Mouse (Mus musculus) liver, embryonic 16.5 days (tissue): ENCODE measurements around the gene Suco. TPM values are rescaled to one million over a fixed set of nuclear protein-coding genes. Genes with fewer than 3 reads are reported as not detected.

Experiments used
- ATAC-seq: fragments of 200-750 bp; cut with Nextera tagmentation; 2 replicates; pipeline ENCODE4 v1.8.0; 2017; ENCODE audit warnings: low read depth, mild to moderate bottlenecking, moderate number of reproducible peaks, moderate library complexity
- H3K27ac ChIP-seq: fragments of 300-500 bp; sonication (generic); 2 replicates; pipeline ENCODE4 v1.5.1; 2014; ENCODE audit warnings: mild to moderate bottlenecking, low read length
- H3K27me3 ChIP-seq: fragments of 300-500 bp; sonication (generic); 2 replicates; pipeline ENCODE4 v1.6.1; 2014; ENCODE audit warnings: low read depth, low read length, mixed read lengths; ENCODE audit not compliant: control insufficient read depth, insufficient read depth
- H3K36me3 ChIP-seq: fragments of 300-500 bp; sonication (generic); 2 replicates; pipeline ENCODE4 v1.6.1; 2014; ENCODE audit warnings: mild to moderate bottlenecking; ENCODE audit not compliant: control insufficient read depth, insufficient read depth
- H3K4me1 ChIP-seq: fragments of 300-500 bp; sonication (generic); 2 replicates; pipeline ENCODE4 v1.6.1; 2014; ENCODE audit warnings: low read depth, low read length, mixed read lengths; ENCODE audit not compliant: control insufficient read depth
- H3K4me2 ChIP-seq: fragments of 300-500 bp; sonication (generic); 2 replicates; pipeline ENCODE4 v1.6.1; 2014; ENCODE audit warnings: low read depth, low read length, mixed read lengths
- H3K4me3 ChIP-seq: fragments of 300-500 bp; sonication (generic); 2 replicates; pipeline ENCODE4 v1.5.1; 2014; ENCODE audit warnings: low read depth, mild to moderate bottlenecking, low read length
- H3K9ac ChIP-seq: fragments of 300-500 bp; sonication (generic); 2 replicates; pipeline ENCODE4 v1.6.1; 2014; ENCODE audit warnings: low read depth, low read length
- H3K9me3 ChIP-seq: fragments of 300-500 bp; sonication (generic); replicated peaks from 2 replicates; pipeline ENCODE4 v1.6.1; 2016; ENCODE audit warnings: low read length; ENCODE audit not compliant: control insufficient read depth
- WGBS: fragments of 180-500 bp; shearing (Covaris S2); extraction: QIAGEN DNeasy Blood & Tissue Kit; methylation state at CpG from one replicate; pipeline ENCODE4 v1.1.7; 2014; ENCODE audit not compliant: insufficient replicate concordance; 5-methylcytosine and 5-hydroxymethylcytosine counted together
- polyA plus RNA-seq: library from polyadenylated mRNA; unstranded; fragments of >200 nt; fragmentation: Nextera tagmentation; extraction: Ambion mirVana; gene quantifications from 2 replicates; pipeline ENCODE4 v1.2.1, GENCODE M21; 2015

Gene Suco
- polyA plus RNA-seq, 1 experiment from 2014 or later = 15.2 TPM

- Histone ChIP-seq H3K9me3 (no peaks in the 10 kb centered on the region), H3K4me3 (no peak overlapping the region), H3K4me2 (no peak overlapping the region), H3K36me3 (no peaks in the 10 kb centered on the region), H3K4me1 (peaks cover 35% of the 10 kb centered on the region), H3K9ac (no peak overlapping the region), H3K27ac (peak overlapping the region; percentile 96), H3K27me3 (no peaks in the 10 kb centered on the region)
- WGBS = 50% methylated on average over 10 of the region's 10 CpGs
- ATAC-seq = no peak
Measured at GRCm38 (mm10) chr1:161896130-161896529, 19.6 kb upstream of the Suco start.

- peak overlapping the region; percentile 9; the same call in 1 of the 2 replicates for H3K9ac ChIP-seq
- peaks cover 35% of the 10 kb centered on the region for H3K4me1 ChIP-seq
- peak; percentile 42 for ATAC-seq
- H3K9me3 ChIP-seq = no peaks in the 10 kb centered on the region
- H3K27ac ChIP-seq = peak overlapping the region; percentile 96
- H3K27me3 ChIP-seq = no peaks in the 10 kb centered on the region
- no peaks in the 10 kb centered on the region for H3K36me3 ChIP-seq
- H3K4me2 ChIP-seq = peak overlapping the region; percentile 61
- H3K4me3 ChIP-seq = no peak overlapping the region
- WGBS = 88% methylated on average over 3 of the region's 3 CpGs
Measured at GRCm38 (mm10) chr1:161895014-161895413, 18.5 kb upstream of the Suco start.

GRCm38 (mm10) chr1:161894553-161894952 lies 18.1 kb upstream of the Suco start:
- H3K9ac ChIP-seq = no peak overlapping the region; the same call in 1 of the 2 replicates
- H3K4me1 ChIP-seq = peaks cover 35% of the 10 kb centered on the region
- no peaks in the 10 kb centered on the region for H3K9me3 ChIP-seq
- ATAC-seq = peak; percentile 96
- peak overlapping the region; percentile 61 for H3K4me2 ChIP-seq
- H3K36me3 ChIP-seq = no peaks in the 10 kb centered on the region
- no peaks in the 10 kb centered on the region for H3K27me3 ChIP-seq
- H3K4me3 ChIP-seq = no peak overlapping the region
- peak overlapping the region; percentile 96 for H3K27ac ChIP-seq
- WGBS = 2% methylated on average over 2 of the region's 2 CpGs

GRCm38 (mm10) chr1:161894126-161894525 lies 17.6 kb upstream of the Suco start:
- peak overlapping the region; percentile 61 for H3K4me2 ChIP-seq

GRCm38 (mm10) chr1:161888823-161889222 lies 12.3 kb upstream of the Suco start:
- no peak for ATAC-seq
- Histone ChIP-seq H3K36me3 (no peaks in the 10 kb centered on the region), H3K9ac (no peak overlapping the region), H3K27me3 (no peaks in the 10 kb centered on the region), H3K4me1 (peaks cover 20% of the 10 kb centered on the region), H3K4me3 (no peak overlapping the region), H3K27ac (no peak overlapping the region), H3K4me2 (no peak overlapping the region), H3K9me3 (no peaks in the 10 kb centered on the region)
- 82% methylated on average over 3 of the region's 3 CpGs for WGBS

More at GRCm38 (mm10) chr1:161894126-161894525, 17.6 kb upstream of the Suco start:
- Histone ChIP-seq H3K9ac (peak overlapping the region; percentile 45), H3K4me1 (peaks cover 35% of the 10 kb centered on the region), H3K36me3 (no peaks in the 10 kb centered on the region), H3K4me3 (peak overlapping the region; percentile 13; the same call in 1 of the 2 replicates), H3K9me3 (no peaks in the 10 kb centered on the region), H3K27me3 (no peaks in the 10 kb centered on the region), H3K27ac (peak overlapping the region; percentile 96)
- WGBS = 6% methylated on average over 2 of the region's 2 CpGs
- peak; percentile 33 for ATAC-seq

GRCm38 (mm10) chr1:161887679-161888260 lies 11.3 kb upstream of the Suco start:
- WGBS = 46% methylated on average over 12 of the region's 12 CpGs
- Histone ChIP-seq H3K4me1 (peaks cover 10% of the 10 kb centered on the region), H3K27me3 (no peaks in the 10 kb centered on the region), H3K4me3 (no peak overlapping the region), H3K36me3 (no peaks in the 10 kb centered on the region), H3K9ac (no peak overlapping the region), H3K4me2 (no peak overlapping the region), H3K9me3 (no peaks in the 10 kb centered on the region), H3K27ac (no peak overlapping the region)
- peak; percentile 37; the same call in 1 of the 2 replicates for ATAC-seq

- 55% methylated on average over 1 of the region's 1 CpGs for WGBS
- no peaks in the 10 kb centered on the region for H3K27me3 ChIP-seq
Measured at GRCm38 (mm10) chr1:161885762-161886161, 9.3 kb upstream of the Suco start.

GRCm38 (mm10) chr1:161877580-161878142 lies 1.2 kb upstream of the Suco start:
- WGBS = 34% methylated on average over 5 of the region's 5 CpGs
- H3K36me3 ChIP-seq = no peaks in the 10 kb centered on the region
- no peak for ATAC-seq
- no peaks in the 10 kb centered on the region for H3K9me3 ChIP-seq
- peaks cover 13% of the 10 kb centered on the region for H3K4me1 ChIP-seq
- H3K4me2 ChIP-seq = peak overlapping the region; percentile 95
- peak overlapping the region; percentile 74 for H3K9ac ChIP-seq
- no peaks in the 10 kb centered on the region for H3K27me3 ChIP-seq
- H3K4me3 ChIP-seq = peak overlapping the region; percentile 87
- peak overlapping the region; percentile 99 for H3K27ac ChIP-seq

More at GRCm38 (mm10) chr1:161885762-161886161, 9.3 kb upstream of the Suco start:
- H3K4me3 ChIP-seq = no peak overlapping the region
- no peak overlapping the region for H3K27ac ChIP-seq
- no peak for ATAC-seq
- no peaks in the 10 kb centered on the region for H3K9me3 ChIP-seq
- no peak overlapping the region for H3K9ac ChIP-seq
- H3K4me2 ChIP-seq = no peak overlapping the region
- H3K36me3 ChIP-seq = no peaks in the 10 kb centered on the region
- H3K4me1 ChIP-seq = peaks cover 4% of the 10 kb centered on the region
